Mouse (Mus musculus): ENCODE results near the gene Syne1. TPM values are rescaled to one million over a fixed set of nuclear protein-coding genes. Genes with fewer than 3 reads are reported as not detected.

Syne1 gene
- polyA plus RNA-seq, 1 experiment = 67.1 TPM

DNA sequence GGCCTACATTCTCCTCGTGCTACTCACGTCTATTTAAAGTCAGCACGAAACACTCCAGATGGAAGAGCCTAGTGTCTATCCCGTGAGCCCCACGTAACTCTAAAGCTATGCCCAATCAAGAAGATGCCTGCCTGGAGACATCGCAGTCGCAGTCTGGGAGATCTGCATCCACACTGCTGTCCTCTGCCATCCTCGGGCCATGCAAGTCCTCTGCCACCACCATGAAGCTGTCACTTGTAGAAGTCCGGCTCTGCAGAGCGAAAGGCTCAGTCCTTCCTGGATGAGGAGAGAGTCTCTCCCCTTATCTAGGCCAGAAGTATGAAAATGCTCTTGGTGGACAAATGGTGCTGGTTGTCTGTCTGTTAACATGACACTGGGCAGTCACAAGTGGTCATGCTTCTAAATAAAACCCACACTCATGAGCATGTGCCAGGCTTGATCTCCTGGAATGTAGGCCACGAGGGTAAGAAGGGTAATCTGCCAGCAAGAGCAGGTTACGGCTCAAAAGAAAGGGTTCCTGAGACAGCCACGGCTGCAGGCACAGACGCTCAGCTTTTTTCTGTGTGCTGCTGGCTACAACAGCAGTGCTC lies 482.5 kb downstream of the Syne1 start, which contains the start of gene Gm10097:
TSS of gene Gm10097 (plus strand) at position 517 of the 590 bp plus-strand sequence.
- Histone ChIP-seq H3K4me3 (replicated peaks; ENCODE audit: control insufficient read depth, low read depth, low read length) (no peak within 1 kb of the TSS), H3K4me1 (ENCODE audit: control insufficient read depth, insufficient read depth, low read length) (no peaks in the 10 kb centered on the region), H3K27ac (ENCODE audit: control insufficient read depth, insufficient read depth, low read depth, low read length, poor library complexity) (no peak within 1 kb of the TSS)
- WGBS = 88% methylated on average over 14 of the region's 14 CpGs
- TF ChIP-seq POLR2A (IDR thresholded peaks at IDR 0.05; ENCODE audit: borderline replicate concordance, control insufficient read depth, low read depth, low read length) (no peak), CTCF (IDR thresholded peaks at IDR 0.05; ENCODE audit: control insufficient read depth, insufficient read depth, low read length) (no peak)

DNA sequence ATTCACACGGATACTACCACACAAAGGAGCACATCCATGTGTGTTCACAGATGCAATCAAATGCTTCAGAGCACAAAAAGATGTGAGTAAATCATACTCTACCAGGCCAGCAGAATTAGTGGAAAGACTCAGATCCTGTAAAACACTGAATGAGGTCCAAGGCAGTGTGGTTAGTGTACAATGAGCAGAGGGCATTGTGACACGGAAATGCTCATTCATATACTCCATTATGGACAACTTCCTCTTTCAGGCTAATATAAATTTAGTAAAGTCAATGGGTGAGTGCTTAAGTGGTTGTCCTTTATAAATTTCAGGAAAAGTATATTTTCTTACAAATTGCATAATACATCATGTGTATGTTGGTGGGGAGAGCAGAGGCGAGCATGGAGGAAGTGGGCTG lies 484.2 kb downstream of the Syne1 start:
- H3K4me3 ChIP-seq (replicated peaks; ENCODE audit: control insufficient read depth, low read depth, low read length) = no peak overlapping the region
- WGBS = 44% methylated on average over 3 of the region's 3 CpGs
- H3K27ac ChIP-seq (ENCODE audit: control insufficient read depth, insufficient read depth, low read depth, low read length, poor library complexity) = no peak overlapping the region
- no peaks in the 10 kb centered on the region for H3K4me1 ChIP-seq (ENCODE audit: control insufficient read depth, insufficient read depth, low read length)
- no peak for TF ChIP-seq POLR2A (IDR thresholded peaks at IDR 0.05; ENCODE audit: borderline replicate concordance, control insufficient read depth, low read depth, low read length)
- no peak for TF ChIP-seq CTCF (IDR thresholded peaks at IDR 0.05; ENCODE audit: control insufficient read depth, insufficient read depth, low read length)

DNA sequence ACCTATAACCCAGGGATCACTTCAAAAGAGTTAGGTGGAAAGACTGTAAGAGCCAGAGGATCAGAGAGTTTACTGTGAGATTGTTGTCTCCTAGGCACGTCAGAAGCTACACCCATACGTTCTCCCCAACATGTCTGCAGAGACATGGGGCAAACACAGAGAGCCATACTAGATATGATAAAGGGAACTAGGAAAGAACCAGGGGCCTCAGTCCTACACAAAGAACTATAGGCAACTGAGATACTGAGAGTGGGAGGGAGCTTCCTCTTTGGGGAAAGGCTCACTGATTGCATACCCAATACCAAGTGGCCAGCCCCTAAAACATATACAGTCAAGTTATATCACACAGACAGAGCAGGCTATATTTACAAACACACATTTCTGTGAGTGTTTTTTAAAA lies 491.3 kb downstream of the Syne1 start:
- WGBS = 68% methylated on average over 2 of the region's 2 CpGs
- no peak overlapping the region for H3K4me3 ChIP-seq (replicated peaks; ENCODE audit: control insufficient read depth, low read depth, low read length)
- TF ChIP-seq CTCF (IDR thresholded peaks at IDR 0.05; ENCODE audit: control insufficient read depth, insufficient read depth, low read length) (no peak), POLR2A (IDR thresholded peaks at IDR 0.05; ENCODE audit: borderline replicate concordance, control insufficient read depth, low read depth, low read length) (no peak)
- no peak overlapping the region for H3K27ac ChIP-seq (ENCODE audit: control insufficient read depth, insufficient read depth, low read depth, low read length, poor library complexity)
- no peaks in the 10 kb centered on the region; the same call in 1 of the 2 replicates for H3K4me1 ChIP-seq (ENCODE audit: control insufficient read depth, insufficient read depth, low read length)

DNA sequence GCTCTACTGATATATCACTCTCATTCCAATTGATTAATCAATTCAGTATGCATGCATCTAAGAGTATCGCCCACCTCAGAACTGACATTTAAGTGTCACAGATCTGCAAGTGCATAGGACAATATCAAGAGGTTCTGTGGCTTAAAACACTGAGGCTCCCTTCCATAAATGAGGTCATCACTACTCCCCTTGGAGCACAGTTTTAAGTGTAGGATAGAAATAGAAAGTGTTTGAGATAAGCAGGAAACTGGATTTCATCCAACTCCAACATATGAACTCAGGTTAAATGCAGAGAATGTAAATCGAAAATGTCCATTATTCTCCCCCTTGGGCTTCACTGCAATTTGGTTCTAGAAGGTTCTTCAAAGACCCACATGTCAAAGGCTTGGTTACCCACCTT lies 492.4 kb downstream of the Syne1 start:
- no peak overlapping the region for H3K4me3 ChIP-seq (replicated peaks; ENCODE audit: control insufficient read depth, low read depth, low read length)
- 80% methylated on average over 2 of the region's 2 CpGs for WGBS
- H3K27ac ChIP-seq (ENCODE audit: control insufficient read depth, insufficient read depth, low read depth, low read length, poor library complexity) = no peak overlapping the region
- no peak for TF ChIP-seq CTCF (IDR thresholded peaks at IDR 0.05; ENCODE audit: control insufficient read depth, insufficient read depth, low read length)
- no peak for TF ChIP-seq POLR2A (IDR thresholded peaks at IDR 0.05; ENCODE audit: borderline replicate concordance, control insufficient read depth, low read depth, low read length)
- no peaks in the 10 kb centered on the region; the same call in 1 of the 2 replicates for H3K4me1 ChIP-seq (ENCODE audit: control insufficient read depth, insufficient read depth, low read length)

DNA sequence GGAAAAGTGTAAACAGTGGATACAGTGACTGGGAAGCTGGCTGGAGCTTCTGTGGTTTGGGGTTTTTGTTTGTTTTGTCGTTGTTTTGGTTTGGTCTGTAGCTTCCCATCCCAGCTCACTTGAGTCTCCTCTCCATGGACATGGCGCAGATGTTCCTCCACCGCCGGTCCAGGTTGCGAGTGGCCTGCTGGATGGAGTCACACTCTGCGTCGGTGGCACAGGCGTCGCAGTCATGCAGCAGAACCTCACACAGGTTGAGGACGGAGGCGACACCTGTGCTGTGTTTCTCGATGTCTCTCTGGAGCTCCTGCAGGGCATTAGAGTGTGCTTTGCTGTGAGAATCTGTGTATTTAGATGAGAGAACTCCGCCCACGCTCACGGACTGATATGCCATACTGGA lies 493.6 kb downstream of the Syne1 start:
- TF ChIP-seq CTCF (IDR thresholded peaks at IDR 0.05; ENCODE audit: control insufficient read depth, insufficient read depth, low read length) (no peak), POLR2A (IDR thresholded peaks at IDR 0.05; ENCODE audit: borderline replicate concordance, control insufficient read depth, low read depth, low read length) (no peak)
- 91% methylated on average over 15 of the region's 15 CpGs for WGBS
- no peak overlapping the region for H3K4me3 ChIP-seq (replicated peaks; ENCODE audit: control insufficient read depth, low read depth, low read length)
- H3K27ac ChIP-seq (ENCODE audit: control insufficient read depth, insufficient read depth, low read depth, low read length, poor library complexity) = no peak overlapping the region
- H3K4me1 ChIP-seq (ENCODE audit: control insufficient read depth, insufficient read depth, low read length) = no peaks in the 10 kb centered on the region; the same call in 1 of the 2 replicates

DNA sequence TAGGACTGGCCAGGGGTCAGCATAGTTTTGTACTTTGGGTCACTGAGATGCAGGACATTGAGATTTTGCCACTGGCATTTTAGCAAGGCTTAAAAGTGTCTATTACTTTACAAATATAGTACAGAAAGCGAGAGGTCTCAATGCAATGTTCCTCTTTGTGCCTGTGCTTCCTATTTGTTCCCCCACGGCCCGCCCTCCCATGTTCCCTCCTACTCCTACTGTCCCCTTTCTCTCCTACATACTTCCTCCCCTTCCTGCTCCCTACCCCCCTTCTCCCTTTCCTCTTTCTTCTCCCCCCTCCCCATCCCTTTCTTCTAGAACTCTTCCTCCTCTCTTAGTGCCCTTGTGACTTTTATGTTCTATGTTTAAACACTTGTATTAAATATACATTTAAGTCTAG lies 494.3 kb downstream of the Syne1 start:
- Histone ChIP-seq H3K27ac (ENCODE audit: control insufficient read depth, insufficient read depth, low read depth, low read length, poor library complexity) (no peak overlapping the region), H3K4me3 (replicated peaks; ENCODE audit: control insufficient read depth, low read depth, low read length) (no peak overlapping the region), H3K4me1 (ENCODE audit: control insufficient read depth, insufficient read depth, low read length) (no peaks in the 10 kb centered on the region; the same call in 1 of the 2 replicates)
- WGBS = 45% methylated on average over 3 of the region's 3 CpGs
- TF ChIP-seq POLR2A (IDR thresholded peaks at IDR 0.05; ENCODE audit: borderline replicate concordance, control insufficient read depth, low read depth, low read length) (no peak), CTCF (IDR thresholded peaks at IDR 0.05; ENCODE audit: control insufficient read depth, insufficient read depth, low read length) (no peak)

DNA sequence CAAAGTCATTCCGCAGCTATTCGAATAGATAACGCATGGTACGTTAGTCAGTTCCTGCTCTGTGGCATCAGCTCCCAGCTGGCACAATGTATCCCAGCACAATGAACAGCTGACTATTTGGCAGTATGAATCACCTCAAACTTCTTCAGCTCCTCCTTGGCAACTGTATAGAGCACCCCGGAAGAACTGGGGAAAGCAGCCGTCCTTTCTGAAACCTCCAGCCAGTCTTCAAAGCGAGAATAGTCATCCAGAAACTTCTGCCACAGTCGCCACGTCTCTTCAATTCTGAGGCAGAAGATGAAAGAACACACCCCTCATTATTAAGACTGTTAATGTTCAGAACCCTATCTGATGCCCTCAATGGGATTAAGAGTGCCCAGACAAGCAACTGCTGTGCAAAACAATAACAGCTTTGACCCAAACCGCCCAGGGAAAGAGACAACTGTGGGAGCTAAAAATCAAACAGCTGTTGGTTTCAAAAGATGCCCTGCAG lies 495.0 kb downstream of the Syne1 start:
- no peak overlapping the region for H3K4me3 ChIP-seq (replicated peaks; ENCODE audit: control insufficient read depth, low read depth, low read length)
- WGBS = 90% methylated on average over 10 of the region's 10 CpGs
- no peaks in the 10 kb centered on the region; the same call in 1 of the 2 replicates for H3K4me1 ChIP-seq (ENCODE audit: control insufficient read depth, insufficient read depth, low read length)
- TF ChIP-seq CTCF (IDR thresholded peaks at IDR 0.05; ENCODE audit: control insufficient read depth, insufficient read depth, low read length) = no peak
- no peak for TF ChIP-seq POLR2A (IDR thresholded peaks at IDR 0.05; ENCODE audit: borderline replicate concordance, control insufficient read depth, low read depth, low read length)
- H3K27ac ChIP-seq (ENCODE audit: control insufficient read depth, insufficient read depth, low read depth, low read length, poor library complexity) = no peak overlapping the region

DNA sequence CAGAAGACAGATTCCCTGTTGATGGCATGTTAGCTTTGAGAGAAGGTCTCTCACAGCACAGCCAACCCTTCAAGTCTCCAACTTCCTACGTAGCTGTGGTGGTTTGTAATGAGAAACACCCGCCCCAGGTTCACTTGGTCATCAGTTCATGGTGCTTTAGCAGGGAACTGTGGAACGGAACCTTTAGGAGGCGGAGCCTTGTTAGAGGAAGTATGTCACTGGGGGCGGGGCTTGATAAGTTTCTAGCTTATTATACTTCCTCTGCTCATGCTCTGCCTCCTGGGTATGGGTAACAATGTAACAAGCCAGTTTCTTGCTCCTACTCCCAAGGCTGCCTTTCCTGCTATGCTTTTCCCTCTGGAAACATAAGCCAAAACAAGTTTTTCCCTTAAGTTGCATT lies 505.6 kb downstream of the Syne1 start:
- H3K4me3 ChIP-seq (replicated peaks; ENCODE audit: control insufficient read depth, low read depth, low read length) = no peak overlapping the region
- TF ChIP-seq POLR2A (IDR thresholded peaks at IDR 0.05; ENCODE audit: borderline replicate concordance, control insufficient read depth, low read depth, low read length) (no peak), CTCF (IDR thresholded peaks at IDR 0.05; ENCODE audit: control insufficient read depth, insufficient read depth, low read length) (no peak)
- no peak overlapping the region for H3K27ac ChIP-seq (ENCODE audit: control insufficient read depth, insufficient read depth, low read depth, low read length, poor library complexity)
- peaks cover 4% of the 10 kb centered on the region; the same call in 1 of the 2 replicates for H3K4me1 ChIP-seq (ENCODE audit: control insufficient read depth, insufficient read depth, low read length)
- 81% methylated on average over 5 of the region's 5 CpGs for WGBS

Measured in bone marrow, adult 2 months (tissue).